Comparison of ENCODE assay signal across 17 mouse cellular contexts in the genomic region with DNA sequence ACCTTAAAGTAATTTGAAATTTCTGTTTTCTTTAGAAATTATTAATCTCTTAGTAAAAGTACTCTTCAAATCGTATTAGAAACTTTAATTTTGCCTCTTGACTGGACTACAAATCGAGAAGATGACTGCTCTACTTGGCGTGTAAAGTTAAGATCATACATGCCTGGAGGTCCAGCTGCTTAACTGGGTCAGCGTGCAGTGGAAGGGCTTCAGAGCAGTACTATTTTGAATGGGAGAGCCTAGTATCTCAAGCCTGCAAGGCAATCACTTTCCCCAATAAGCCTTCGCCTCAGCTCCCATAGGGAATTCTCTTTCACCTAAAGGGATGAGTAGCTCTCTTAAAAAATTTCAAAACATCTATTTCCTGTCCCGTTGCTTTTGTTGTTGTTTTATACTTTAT.
DNase-seq lines count a peak whose midpoint lies in the region; ATAC-seq and TF ChIP-seq lines count a peak whose summit lies in the region.
"Had no signal": no experiment of that assay in that cellular context is flagged by ENCODE, and none has a peak within 500 bp of the region (broad histone marks: within the 10 kb centered on the region; RNA-seq: fewer than 3 reads in every experiment).

No protein-coding gene starts in this region.

- WGBS in heart, embryonic 16.5 days = 80% methylated on average over 6 of the region's 6 CpGs
- WGBS in lung, embryonic 14.5 days = 76% methylated on average over 6 of the region's 6 CpGs
- WGBS in macrophage (ENCODE audit: missing documents) = 91% methylated on average over 5 of the region's 6 CpGs

- no peak overlapping the region for H3K4me3 ChIP-seq in heart, embryonic 16.5 days (ENCODE audit: low read length)
- H3K4me3 ChIP-seq in lung, embryonic 14.5 days (ENCODE audit: low read depth, low read length) = no peak overlapping the region
- H3K4me3 ChIP-seq in bone marrow macrophage, adult 2 months (ENCODE audit: insufficient read depth, low read length) = peak overlapping the region; percentile 23; the same call in 1 of the 2 replicates
- H3K4me3 ChIP-seq in macrophage (ENCODE audit: inconsistent target) = peak overlapping the region; percentile 3; the same call in 1 of the 2 replicates
- H3K4me3 ChIP-seq: erythroblast, embryonic 14.5 days; forebrain, embryonic 13.5 days; hindbrain, embryonic 15.5 days; intestine, embryonic 15.5 days; layer of hippocampus, adult 2 months; limb, embryonic 15.5 days; midbrain, embryonic 12.5 days; neural tube, embryonic 12.5 days had no signal

- no peak for DNase-seq in heart, adult 8-10 months (ENCODE audit: low spot score)
- no peak for DNase-seq in lung, embryonic 14.5 days
- DNase-seq in lung, postnatal 14 days = no peak
- no peak for DNase-seq in thymus, postnatal 10 days (ENCODE audit: low spot score in 2 of 2)
- DNase-seq: cerebellum, adult 9-11 months; right cerebral cortex, postnatal 4 days had no signal

- no peak for TF ChIP-seq POLR2A in bone marrow macrophage, adult 2 months (IDR thresholded peaks at IDR 0.05; ENCODE audit: borderline replicate concordance, low read depth, low read length)

- no peaks in the 10 kb centered on the region; the same call in 1 of the 2 replicates for H3K79me2 ChIP-seq in macrophage (ENCODE audit: inconsistent target)

- H3K9me3 ChIP-seq in heart, embryonic 16.5 days (replicated peaks; ENCODE audit: control insufficient read depth, low read length) = no peaks in the 10 kb centered on the region
- no peaks in the 10 kb centered on the region for H3K9me3 ChIP-seq in lung, embryonic 14.5 days (ENCODE audit: low read depth, low read length)
- H3K9me3 ChIP-seq: forebrain, embryonic 13.5 days; hindbrain, embryonic 15.5 days; intestine, embryonic 15.5 days; limb, embryonic 15.5 days; midbrain, embryonic 12.5 days; neural tube, embryonic 12.5 days had no signal

- no peak for TF ChIP-seq CTCF in lung, embryonic 14.5 days (IDR thresholded peaks at IDR 0.05; ENCODE audit: low read depth)
- TF ChIP-seq CTCF in bone marrow macrophage, adult 2 months (IDR thresholded peaks at IDR 0.05; ENCODE audit: low read depth, low read length) = no peak

- peak overlapping the region; percentile 46 for H3K27ac ChIP-seq in heart, embryonic 16.5 days (ENCODE audit: low read length)
- H3K27ac ChIP-seq in lung, embryonic 14.5 days (ENCODE audit: low read depth) = no peak overlapping the region; the same call in 1 of the 2 replicates
- H3K27ac ChIP-seq in bone marrow macrophage, adult 2 months (ENCODE audit: insufficient read depth, low read depth, low read length) = peak overlapping the region; percentile 55
- H3K27ac ChIP-seq in macrophage = peak overlapping the region; percentile 93
- H3K27ac ChIP-seq: forebrain, embryonic 13.5 days; hindbrain, embryonic 15.5 days; layer of hippocampus, adult 2 months; midbrain, embryonic 12.5 days; neural tube, embryonic 12.5 days had no signal

- H3K27me3 ChIP-seq in heart, embryonic 16.5 days (ENCODE audit: control insufficient read depth, insufficient read depth, low read length) = no peaks in the 10 kb centered on the region
- H3K27me3 ChIP-seq in lung, embryonic 14.5 days (ENCODE audit: insufficient read depth, low read length) = no peaks in the 10 kb centered on the region
- H3K27me3 ChIP-seq: forebrain, embryonic 13.5 days; hindbrain, embryonic 15.5 days; intestine, embryonic 15.5 days; limb, embryonic 15.5 days; midbrain, embryonic 12.5 days; neural tube, embryonic 12.5 days had no signal

- ATAC-seq in heart, embryonic 16.5 days (replicated peaks; ENCODE audit: extremely low read depth, insufficient read depth, low FRiP score) = no peak
- ATAC-seq in lung, embryonic 14.5 days (ENCODE audit: insufficient read depth) = no peak
- ATAC-seq: forebrain, embryonic 13.5 days; intestine, embryonic 15.5 days had no signal

- H3K36me3 ChIP-seq in heart, embryonic 16.5 days (ENCODE audit: control insufficient read depth, insufficient read depth) = no peaks in the 10 kb centered on the region
- no peaks in the 10 kb centered on the region for H3K36me3 ChIP-seq in lung, embryonic 14.5 days (ENCODE audit: insufficient read depth)
- H3K36me3 ChIP-seq in macrophage (ENCODE audit: inconsistent target) = no peaks in the 10 kb centered on the region
- H3K36me3 ChIP-seq: hindbrain, embryonic 15.5 days; intestine, embryonic 15.5 days; limb, embryonic 15.5 days; midbrain, embryonic 12.5 days; neural tube, embryonic 12.5 days had no signal

- no peak overlapping the region for H3K9ac ChIP-seq in heart, embryonic 16.5 days (ENCODE audit: low read length)
- H3K9ac ChIP-seq in lung, embryonic 14.5 days = no peak overlapping the region
- H3K9ac ChIP-seq: forebrain, embryonic 13.5 days; hindbrain, embryonic 15.5 days; intestine, embryonic 15.5 days; limb, embryonic 15.5 days; midbrain, embryonic 12.5 days; neural tube, embryonic 12.5 days had no signal

- H3K4me2 ChIP-seq in heart, embryonic 16.5 days (ENCODE audit: low read depth, low read length) = peak overlapping the region; percentile 50
- peak overlapping the region; percentile 40 for H3K4me2 ChIP-seq in lung, embryonic 14.5 days
- H3K4me2 ChIP-seq: forebrain, embryonic 13.5 days; hindbrain, embryonic 15.5 days; intestine, embryonic 15.5 days; limb, embryonic 15.5 days; midbrain, embryonic 12.5 days; neural tube, embryonic 12.5 days had no signal

- peaks cover 32% of the 10 kb centered on the region for H3K4me1 ChIP-seq in heart, embryonic 16.5 days (ENCODE audit: control insufficient read depth, insufficient read depth, low read length)
- peaks cover 27% of the 10 kb centered on the region for H3K4me1 ChIP-seq in lung, embryonic 14.5 days (ENCODE audit: insufficient read depth)
- H3K4me1 ChIP-seq in bone marrow macrophage, adult 2 months (ENCODE audit: control insufficient read depth, insufficient read depth, low read length) = peaks cover 35% of the 10 kb centered on the region
- H3K4me1 ChIP-seq: forebrain, embryonic 13.5 days; intestine, embryonic 15.5 days; midbrain, embryonic 12.5 days; neural tube, embryonic 12.5 days had no signal

Comparison
In these comparisons a context has a peak if more than half of its experiments do, and no peak if none do; other contexts are left out.
1. H3K4me3 ChIP-seq: peak in bone marrow macrophage, adult 2 months (single experiment) and macrophage (single experiment); none in heart, embryonic 16.5 days (single experiment) and lung, embryonic 14.5 days (single experiment).